Mouse (Mus musculus): ENCODE measurements at regions not wholly inside any gene's neighbourhood (a gene's known extent, or its start where the extent isn't known, plus 50 kb on each side); places are given as distances from the start of the nearest gene placed in this dataset.

DNA sequence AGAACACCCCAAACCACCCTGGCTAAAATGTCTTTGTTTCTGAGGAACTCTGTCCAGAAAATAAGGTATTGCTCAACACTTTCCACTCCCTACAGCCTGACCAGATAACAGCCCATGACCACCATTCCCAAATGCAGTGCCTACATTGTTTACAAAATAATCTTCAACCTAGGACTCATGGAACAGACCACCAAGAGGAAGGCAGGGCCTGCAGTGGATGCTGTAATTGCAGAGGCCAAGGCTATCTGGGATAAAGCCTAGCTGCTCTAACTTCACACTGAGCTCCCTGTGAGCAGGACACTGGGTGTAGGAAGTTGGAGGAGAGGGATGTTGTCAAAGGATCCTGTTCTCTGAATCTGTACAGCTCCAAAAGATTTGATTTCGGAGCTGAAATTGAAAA lies 126.7 kb upstream of the Zfp648 start:
- in situ Hi-C loops (cut with MboI; ENCODE audit: unreplicated experiment in 2 of 2): no loop called here

DNA sequence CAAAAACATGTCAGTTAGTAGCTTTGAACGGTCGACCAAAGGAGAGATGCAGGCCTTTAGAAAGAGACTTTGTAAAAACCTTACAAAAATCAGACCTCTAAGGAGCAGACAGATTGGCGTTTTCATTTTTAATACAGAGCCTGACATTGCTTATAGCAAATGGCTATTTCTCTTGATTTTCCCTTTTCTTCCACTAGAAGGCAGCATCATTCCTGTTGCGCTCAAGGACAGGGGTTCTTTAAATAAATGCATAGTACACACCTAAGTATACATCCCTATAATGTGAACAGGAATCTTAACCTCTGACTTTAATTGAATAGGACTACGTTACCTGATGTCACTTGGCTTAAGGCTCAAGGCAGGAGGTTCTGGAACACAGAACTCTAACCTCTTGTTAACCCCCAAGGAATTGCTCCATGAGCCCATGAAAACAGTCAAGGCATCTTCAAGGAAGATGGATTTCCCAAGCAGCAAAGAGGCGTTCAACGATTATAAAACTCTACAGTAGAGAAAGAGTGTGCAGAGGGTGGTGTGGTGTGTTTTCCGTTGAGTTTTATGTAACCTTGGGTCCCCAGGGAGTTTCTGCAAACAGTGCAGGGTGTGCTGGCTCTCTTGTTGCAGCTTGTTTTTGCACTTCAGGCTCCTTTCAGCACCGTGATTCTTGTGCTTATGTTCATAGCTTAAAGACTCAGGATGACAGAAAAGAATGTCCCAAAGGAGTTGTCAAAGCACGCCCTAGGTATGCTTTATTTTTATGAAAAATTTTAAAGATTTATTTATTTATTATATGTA lies 124.1 kb upstream of the Zfp648 start:
- in situ Hi-C loops (cut with MboI; ENCODE audit: unreplicated experiment in 2 of 2): no loop called here

DNA sequence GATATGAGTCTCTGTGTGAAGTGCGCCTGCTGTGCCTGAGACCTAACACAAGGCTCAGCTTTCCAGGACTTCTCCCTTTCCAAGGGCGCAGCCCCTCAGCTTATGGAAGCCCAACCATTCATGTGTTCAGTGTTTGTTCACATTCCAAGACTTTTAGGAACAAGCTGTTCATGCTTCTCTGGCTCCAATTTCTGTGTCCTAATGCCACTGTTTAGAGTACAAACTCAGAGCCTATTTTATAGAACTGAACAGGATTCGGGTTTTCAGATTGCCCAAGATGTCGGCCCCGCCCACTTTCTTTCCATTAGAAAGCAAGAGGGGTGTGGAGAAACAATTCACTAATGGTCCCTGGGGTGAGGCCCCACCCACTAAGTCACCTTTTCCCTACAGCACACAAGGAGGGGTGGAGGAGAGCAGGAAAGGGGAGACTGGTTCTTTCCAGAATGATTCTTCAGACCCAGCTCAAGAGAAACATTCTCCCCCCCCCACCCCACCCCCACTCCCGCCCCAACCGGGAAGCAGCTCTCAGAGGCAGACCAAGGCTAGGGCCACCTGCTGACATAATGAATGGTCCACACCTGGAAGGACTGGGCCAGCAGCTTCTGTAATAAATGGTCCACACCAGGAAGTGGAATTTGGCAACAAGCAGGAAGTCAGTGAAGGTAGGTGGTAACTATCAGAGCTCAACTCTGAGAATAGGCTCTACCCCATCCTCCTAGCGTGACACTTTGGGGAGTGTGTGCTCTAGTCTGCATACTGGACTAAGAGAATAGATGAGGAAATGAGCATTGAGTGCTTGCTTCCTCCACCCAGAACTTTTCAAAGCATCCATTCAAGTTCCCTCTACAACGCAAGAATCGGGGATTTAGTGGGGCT lies 120.2 kb upstream of the Zfp648 start:
- in situ Hi-C loops (cut with MboI; ENCODE audit: unreplicated experiment in 2 of 2): no loop called here

DNA sequence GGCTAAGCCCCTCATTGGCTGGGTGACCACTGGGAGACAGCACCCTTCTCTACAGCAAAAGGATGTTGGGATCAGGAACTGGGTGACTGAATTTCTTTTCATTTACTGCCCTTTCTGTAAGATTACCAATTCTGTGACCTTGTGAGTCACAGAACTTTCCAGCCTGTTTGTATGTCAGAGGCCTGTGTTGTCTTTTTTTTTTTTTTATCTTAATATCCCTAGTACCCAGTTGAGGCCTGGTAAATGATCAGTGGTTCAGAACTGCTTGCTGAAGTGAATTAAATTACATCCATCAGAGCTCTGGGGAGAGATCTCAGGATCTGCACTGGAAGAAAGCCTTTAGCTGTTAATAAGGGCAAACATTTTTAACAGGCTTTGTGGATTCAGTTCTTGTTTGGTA lies 114.8 kb upstream of the Zfp648 start:
- in situ Hi-C loops (cut with MboI; ENCODE audit: unreplicated experiment in 2 of 2): no loop called here

DNA sequence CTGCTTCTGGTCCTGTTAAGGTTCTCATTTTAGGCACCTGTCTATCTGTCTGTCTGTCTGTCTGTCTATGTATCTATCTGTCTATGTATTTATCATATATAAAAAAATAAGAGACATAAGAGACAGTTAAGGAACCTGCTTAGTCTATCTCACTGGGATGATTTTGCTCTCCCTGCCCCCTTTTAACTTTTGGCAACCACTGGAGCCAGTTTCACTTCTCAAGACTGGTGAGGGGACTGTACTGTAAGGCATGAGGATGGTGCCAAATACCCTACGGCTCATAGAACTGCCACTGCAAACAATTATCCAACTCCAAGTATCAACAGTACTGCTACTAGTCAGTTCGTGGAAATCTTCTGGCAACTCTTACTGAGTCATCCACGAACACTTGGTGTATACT lies 111.2 kb upstream of the Zfp648 start:
- in situ Hi-C loops (cut with MboI; ENCODE audit: unreplicated experiment in 2 of 2): no loop called here

DNA sequence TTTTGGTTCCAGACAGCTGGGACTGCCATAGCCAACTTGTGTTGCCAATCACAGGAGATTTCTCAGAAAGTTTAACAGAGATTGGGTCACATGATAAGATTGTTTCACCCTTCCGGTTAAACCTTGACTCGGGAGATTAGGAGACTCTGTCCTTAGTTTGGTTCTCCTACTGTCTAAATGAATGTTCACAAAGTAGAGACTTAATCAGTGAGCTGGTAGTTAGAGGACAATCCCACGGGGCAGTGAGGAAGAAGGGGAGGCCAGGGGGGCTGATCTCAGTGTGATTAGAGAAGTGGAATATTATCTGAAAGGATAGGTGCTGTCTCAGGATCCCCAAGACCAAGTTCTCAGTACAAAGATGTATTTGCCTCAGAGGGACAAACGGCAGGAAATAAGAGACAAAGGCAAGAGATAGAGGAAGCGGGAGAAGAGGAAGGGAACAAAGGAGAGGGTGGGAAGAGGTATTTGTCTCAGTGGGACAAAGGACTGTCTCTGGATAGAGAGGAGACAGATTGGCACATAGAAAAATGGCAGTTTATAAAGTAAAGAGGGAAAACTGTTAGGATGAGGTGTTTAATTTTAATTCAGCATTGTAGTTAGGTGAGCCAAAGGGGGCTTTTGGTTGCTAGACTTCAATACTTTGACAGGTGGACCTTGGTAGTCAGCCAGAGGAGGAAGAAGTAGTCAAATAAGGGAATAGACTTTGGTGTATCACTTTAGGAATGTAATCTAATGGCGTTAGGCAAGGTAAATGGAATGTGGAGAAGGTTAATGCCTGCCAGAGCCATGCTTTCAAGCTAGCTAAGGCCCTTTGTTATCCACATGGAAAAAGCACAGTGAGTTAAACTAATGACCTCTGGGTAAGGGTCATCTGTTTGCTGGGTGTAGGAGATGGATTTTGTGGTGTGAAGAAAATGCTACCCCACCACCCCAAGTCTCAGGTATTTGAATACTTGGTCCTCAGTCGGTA lies 110.2 kb upstream of the Zfp648 start:
- in situ Hi-C loops (cut with MboI; ENCODE audit: unreplicated experiment in 2 of 2): no loop called here

DNA sequence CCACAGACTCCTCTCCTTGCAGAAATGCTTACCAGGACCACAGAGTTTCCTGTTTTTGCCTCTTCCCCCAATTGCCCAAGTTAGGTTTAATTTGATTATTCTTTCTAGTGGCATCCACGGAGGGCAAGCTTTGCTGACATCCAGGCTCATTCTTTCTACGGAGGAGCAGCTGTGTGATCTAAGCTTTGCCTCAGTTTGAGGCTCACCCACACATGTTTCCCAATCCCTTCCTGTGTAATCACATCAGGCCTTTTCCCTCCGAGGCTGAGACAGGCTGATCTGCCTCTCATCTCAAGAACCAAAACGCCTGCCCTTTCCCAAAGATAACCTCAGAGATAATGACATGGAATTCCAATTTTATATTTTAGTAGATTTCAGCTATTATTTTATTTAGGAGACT lies 107.4 kb upstream of the Zfp648 start:
- in situ Hi-C loops (cut with MboI; ENCODE audit: unreplicated experiment in 2 of 2): no loop called here

DNA sequence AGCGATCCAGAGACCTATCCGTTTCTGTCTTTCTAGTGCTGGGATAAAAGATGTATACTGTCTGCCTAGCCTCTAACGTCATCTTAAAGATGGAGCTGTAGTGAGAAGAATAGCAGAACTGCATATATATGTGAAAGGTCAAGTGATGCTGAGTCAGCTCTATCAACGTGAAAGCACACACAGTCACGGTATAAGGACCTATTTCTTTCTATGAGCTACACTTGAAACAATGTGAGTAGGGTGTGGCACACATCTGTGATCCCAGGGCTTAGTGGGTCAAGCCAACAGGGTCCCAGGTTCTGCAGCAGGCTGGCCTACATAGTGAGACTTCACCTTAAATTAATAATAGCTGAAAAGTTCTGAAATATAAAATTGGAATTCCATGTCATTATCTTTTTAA lies 106.6 kb upstream of the Zfp648 start:
- in situ Hi-C loops (cut with MboI; ENCODE audit: unreplicated experiment in 2 of 2): no loop called here

DNA sequence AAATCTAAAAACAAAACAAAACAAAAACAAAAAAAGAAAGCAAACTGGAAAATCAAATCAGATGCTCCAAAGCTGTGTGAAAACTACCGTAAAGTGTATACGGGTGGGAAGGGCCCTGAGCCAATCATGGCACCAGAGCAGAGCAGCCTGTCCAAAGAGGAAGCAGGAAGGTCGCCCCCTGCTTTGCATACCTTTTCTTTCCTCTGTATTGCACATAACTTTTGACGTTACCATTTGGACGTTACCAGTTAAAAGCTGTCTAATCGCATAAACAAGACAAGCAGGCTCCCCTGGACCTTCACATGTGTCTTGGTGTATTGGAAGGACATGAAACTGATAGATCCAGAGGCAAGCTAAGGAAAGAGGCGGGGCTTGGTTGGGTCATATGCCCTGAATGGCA lies 104.9 kb upstream of the Zfp648 start:
- in situ Hi-C loops (cut with MboI; ENCODE audit: unreplicated experiment in 2 of 2): no loop called here

DNA sequence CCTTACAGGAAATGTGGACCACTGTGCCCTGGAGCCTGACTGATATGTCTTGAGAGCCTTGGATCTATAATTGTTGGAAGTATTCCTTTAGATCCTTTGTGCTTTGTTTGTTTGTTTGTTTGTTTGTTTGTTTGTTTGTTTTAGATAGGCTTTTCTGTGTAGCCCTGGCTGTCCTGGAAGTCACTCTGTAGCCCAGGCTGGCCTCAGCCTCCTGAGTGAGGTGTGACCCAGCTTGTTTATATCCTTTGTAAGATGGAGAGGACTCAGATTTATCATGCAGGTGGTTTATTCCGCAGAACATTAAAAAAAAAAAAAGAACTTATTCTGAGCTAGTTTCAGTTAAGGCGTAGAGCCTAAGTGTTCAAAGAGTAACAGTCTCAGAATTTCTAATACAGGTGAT lies 104.1 kb upstream of the Zfp648 start:
- in situ Hi-C loops (cut with MboI; ENCODE audit: unreplicated experiment in 2 of 2): no loop called here

DNA sequence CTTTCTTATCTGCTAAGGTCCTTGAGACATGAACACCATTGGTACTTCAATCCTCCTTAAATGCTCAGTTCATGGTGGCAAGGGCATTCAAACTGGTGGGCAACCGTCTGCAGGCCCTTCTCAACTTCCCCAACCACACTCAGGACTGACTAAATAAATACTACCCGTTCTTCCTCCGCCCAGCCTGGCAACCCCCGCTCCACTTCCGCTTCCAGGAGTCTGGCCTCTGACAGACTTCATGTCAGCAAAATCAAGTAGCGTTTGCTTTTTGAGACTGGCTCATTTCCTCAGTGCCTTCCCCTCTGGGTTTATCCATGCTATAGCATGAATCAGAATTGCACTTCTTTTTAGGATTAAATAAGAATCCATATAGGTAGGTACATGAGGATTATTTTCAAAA lies 103.3 kb upstream of the Zfp648 start:
- in situ Hi-C loops (cut with MboI; ENCODE audit: unreplicated experiment in 2 of 2): no loop called here

DNA sequence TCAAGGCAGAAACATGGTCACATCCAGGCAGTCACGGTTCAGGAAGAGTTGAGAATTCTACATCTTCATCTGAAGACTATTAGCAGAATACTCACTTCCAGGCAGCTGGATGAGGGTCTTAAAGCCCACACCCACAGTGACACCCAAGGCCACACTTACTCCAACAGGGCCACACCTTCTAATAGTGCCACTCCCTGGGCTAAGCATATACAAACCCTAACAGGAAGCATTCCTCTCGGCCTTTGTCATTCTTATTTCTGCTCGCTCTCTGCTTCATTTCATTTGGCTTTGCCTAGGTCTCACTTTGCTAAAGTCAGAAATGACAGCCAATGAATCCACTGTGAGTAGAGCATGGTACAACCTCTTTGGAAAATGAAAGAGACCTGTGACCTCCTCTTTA lies 100.4 kb upstream of the Zfp648 start:
- in situ Hi-C loops (cut with MboI; ENCODE audit: unreplicated experiment in 2 of 2): no loop called here

DNA sequence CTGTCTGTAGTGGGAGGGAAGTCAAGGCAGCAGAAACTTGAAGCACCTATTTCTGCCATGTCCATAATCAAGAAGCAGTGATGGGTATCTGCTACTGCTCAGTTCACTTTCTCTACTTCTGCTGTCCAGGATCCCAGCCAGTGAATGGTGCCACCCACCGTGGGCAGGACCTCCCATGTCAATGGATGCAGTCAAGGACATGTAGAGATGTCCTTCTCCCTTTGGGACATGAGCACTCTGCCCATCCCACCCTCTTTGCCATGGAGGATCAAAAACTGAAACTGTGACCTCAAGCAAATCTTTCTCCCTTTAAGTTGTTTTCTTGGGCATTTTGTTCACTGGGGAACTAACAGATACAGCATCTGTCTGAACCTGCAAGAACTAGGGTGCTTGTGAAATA lies 99.6 kb upstream of the Zfp648 start:
- in situ Hi-C loops (cut with MboI; ENCODE audit: unreplicated experiment in 2 of 2): no loop called here

DNA sequence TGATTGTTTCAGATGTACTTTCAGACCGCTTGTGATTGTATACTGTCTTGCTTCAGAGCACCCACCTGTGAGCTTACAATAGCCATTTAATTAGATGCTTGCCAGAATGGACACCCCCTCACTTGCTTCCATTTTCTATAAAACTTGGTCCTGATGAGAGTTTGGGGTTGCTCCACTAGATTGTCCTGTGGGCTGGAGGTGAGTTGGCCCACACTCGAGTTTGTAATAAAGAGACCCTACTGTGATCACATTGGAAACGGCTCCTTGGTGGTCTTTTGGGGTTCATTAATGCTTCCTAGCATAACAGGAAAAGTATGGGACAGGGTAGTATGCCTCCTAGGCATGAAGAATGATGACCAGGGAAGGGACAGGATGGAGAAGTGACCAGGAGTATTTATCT lies 98.8 kb upstream of the Zfp648 start:
- in situ Hi-C loops (cut with MboI; ENCODE audit: unreplicated experiment in 2 of 2): no loop called here

DNA sequence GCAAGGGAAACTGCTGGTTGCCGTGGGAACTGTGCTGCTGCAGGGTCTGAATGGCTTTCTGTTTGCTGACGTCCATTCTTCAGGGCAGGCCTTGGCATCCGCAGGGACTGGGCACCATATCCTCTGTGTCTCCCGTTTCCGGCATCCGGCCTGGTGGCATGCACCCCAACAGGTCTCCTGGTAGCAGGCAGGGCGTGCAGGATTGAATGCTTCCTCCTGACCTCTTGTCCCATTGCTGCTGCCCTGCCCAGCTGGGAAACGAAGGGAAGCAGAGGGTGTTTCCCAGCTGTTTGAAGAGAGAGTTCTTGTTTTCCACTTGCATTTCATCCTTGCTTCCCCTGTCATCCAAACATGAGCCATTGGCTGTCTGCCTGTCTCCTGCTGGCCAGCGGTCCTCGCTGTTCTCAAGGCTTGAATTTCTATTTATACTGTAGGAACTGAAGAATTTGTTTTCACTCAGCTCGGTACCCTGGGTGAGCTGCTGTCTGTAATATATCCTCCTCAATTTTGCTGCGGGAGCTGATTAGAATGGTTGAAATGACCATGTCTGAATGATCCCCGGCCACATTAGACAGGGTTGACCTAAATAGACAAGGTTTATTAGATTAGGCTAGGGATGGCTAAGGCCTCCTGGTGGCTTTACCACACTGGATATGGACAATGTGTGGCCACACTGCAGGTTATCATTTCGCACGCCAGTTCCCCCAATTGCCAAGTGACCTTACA lies 98.0 kb upstream of the Zfp648 start:
- in situ Hi-C loops (cut with MboI; ENCODE audit: unreplicated experiment in 2 of 2): no loop called here

DNA sequence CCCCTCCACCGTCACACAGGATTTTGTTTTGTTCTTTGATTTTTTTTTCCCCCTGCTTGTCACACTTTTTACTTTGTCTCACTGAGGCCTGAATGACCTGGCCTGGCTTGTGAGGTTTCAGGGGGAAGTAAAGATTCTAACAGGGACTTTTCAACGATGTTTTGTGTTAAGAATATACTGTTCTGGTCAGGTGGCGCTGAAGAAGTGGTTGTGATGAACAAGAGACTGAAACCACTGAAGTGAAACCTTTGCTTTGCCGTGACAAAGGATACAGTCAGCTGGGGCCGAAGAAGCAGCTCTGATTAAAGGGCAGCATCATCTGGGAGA lies 97.4 kb upstream of the Zfp648 start:
- in situ Hi-C loops (cut with MboI; ENCODE audit: unreplicated experiment in 2 of 2): no loop called here

DNA sequence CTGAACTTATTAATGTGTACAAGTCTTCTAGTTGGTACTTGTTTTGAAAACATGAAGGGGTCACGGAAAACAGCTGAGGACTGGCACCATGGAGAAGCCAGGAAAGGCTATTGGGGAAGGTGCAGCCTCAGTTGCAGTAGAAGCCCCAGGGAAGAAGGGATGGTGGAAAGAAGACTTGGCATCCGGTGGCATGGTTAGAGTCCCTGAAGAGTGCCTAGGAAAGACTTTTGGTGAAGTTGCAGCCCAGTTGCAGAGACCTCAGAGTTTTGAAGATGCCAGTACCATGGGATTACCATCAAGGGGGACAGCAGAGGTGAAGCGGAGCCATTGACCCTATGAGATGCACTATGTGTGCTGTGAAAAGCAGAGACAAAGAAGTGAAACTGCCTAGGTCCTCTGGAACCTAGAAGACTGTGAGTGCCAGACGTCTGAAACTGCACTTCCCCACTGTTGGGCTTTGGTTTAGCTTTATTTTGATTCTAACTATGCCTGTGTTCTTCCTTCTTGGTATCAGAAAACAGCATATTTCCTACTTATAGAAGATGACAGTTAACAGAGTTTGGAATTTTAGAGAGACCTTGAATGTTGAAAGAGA lies 96.9 kb upstream of the Zfp648 start:
- in situ Hi-C loops (cut with MboI; ENCODE audit: unreplicated experiment in 2 of 2): no loop called here

DNA sequence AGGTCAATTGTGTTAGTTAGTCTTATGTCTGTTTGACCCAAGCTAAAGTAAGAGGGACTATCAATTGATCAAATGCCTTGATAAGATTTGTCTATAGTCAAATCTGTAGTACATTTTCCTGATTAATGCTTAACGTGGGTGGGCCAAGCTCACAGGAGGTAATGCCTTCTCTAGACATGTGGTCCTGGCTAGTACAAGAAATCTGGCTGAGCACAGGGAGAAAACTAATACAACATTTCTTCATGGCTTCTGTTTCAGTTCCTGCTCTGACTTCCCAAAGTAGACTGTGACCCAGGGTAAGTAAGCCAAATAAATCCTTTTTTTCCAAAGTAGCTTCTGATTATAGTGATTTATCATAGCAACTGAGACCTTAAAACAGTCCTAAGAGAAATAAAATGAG lies 96.2 kb upstream of the Zfp648 start:
- in situ Hi-C loops (cut with MboI; ENCODE audit: unreplicated experiment in 2 of 2): no loop called here

DNA sequence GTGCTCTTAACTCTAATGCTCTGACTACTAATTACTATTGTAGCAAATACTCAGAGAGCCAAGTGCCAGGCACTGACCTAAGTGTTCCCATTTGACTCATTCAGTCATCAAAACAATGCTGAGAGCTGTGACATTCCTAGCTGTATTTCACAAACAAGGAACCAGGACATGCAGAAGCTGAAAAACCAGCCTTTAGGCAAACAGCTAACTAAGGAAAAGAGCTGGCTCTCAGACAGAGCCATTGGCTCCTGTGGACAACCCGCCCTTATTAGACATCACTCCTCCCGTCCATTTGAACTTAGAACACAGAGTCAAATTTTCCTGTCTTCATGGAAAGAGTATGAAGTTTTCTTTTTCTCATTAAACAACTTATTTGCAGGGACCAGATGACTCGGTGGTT lies 88.5 kb upstream of the Zfp648 start:
- in situ Hi-C loops (cut with MboI; ENCODE audit: unreplicated experiment in 2 of 2): no loop called here

All from v-Abl transformed pro-B cells (cell line).